Mouse (Mus musculus) layer of hippocampus, adult 9-10 months (tissue): ENCODE measurements around the gene Rbm28.

Source experiments
- DNase-seq: peaks from one replicate; pipeline ENCODE4 v3.0.0; 2022; ENCODE audit warnings: low spot score

Rbm28 gene

GRCm38 (mm10) chr6:29164314-29165244 is at the start of gene Rbm28:
Rbm28 (minus strand) TSS chr6:29165006.
- peak; percentile 76 for DNase-seq

GRCm38 (mm10) chr6:29214245-29214644 is 49.4 kb upstream of the Rbm28 start:
- DNase-seq: no peak

DNA sequence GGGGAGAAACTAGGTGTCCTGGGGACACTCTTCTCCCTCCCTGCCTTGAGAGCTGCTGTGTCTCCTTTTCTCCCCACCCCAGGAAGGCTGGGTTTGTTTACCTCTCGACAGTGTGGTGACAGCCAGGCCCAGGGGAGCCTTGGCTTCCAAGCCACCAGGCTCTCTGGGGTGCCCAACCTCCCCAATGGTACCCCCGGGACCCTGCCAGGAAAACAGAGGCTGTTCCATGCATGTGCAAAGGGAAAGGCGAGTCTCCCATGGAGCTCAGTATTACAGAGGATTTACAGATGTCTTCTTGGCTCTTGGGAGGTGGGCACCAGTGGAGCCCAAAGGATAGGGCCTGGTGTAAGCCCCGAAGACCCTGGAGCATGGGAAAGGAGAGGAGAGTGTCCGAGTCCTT is 48.6 kb upstream of the Rbm28 start:
- no peak for DNase-seq

- DNase-seq: no peak
Observed at GRCm38 (mm10) chr6:29211806-29212492, 47.1 kb upstream of the Rbm28 start.

DNA sequence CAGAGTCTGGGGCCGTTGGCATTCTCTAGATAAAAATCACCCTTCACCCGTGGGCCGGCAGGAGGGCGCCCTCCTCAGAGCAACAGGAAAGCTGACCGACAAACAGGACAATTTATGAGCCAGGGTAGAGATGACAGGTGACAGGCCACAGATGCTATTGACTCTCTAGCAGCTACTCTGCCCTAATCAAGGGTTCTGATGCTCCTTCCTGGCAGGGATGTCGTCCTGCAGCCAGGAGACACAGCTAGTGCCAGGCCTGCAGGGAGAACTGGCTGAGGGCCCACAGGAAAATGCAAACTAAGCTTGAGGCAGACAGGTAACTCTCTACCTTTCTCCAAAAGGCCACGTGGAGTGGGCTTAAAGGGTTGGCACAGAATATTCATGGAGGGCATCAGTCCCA is 46.3 kb upstream of the Rbm28 start:
- no peak for DNase-seq

GRCm38 (mm10) chr6:29210231-29210936 is 45.6 kb upstream of the Rbm28 start:
- DNase-seq: no peak

DNA sequence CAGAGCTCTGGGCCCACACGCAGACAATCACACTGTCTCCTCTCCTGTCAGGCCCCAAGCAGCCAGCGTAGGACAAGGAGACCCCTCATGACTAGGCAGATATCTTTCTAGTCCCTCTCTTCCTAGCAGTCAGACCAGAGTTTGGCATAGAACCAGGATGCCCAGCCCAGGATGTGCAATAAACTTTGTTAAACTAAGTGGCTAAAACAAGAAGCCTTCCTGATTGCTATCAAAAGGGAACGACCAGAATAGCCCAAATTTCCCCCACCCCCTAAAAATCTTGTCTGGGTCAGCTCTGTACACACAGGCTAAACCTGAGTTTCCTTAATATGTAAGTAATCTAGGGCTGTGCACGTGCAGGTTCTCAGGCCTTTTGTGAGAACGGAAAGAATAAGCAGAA is 43.4 kb upstream of the Rbm28 start:
- DNase-seq: no peak

GRCm38 (mm10) chr6:29207017-29207416 is 42.2 kb upstream of the Rbm28 start:
- no peak for DNase-seq

DNA sequence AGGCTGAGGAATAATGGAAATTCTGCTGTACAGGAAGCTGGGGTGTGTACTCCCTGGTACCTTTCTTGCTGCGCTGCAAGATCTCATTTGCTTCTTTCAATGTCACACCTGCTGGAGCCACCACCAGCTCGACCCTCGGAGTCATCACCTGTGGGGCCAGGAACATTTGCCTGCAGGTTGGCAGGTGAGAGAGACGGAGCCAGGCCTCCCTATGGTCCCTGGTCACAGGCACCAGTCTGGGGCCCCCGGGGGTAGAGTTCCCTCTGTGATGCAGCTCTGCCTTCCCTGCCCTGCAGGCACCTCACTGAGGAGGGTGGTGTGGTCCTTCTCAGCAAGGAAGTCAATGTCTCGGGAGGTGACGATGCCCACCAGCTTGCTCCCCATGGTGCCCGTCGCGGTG is 41.2 kb upstream of the Rbm28 start:
- DNase-seq: no peak

DNA sequence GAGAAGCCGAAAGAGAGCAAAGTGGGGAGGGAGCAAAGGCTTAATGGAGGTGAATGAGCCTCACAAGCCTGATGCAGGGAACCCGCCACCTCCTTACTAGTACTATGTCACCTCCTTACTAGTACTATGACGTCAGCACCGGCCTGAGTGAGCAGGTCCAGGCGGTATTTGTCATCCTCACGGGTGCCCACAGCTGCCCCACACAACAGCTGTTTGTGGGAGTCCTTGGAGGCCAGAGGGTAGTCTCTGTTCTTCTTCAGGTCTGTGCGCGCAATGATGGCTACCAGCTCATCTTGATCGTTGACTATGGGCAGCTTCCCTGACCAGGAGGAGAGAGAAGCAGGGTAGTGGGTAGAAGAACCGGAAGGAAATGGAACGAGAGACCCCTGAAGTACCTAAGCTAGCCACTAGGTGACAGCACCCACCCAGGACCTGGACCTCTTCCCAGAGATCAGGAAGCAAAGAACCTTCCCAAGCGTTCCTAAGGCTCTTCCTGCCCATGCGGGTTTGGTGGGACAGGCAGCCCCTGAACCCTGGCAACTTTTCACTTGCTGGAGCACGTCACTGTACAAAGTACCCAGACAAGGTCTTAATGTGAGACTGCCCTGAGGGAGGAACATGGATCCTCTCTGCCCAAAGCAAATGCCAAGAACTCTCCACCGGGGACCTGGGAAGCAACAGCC is 40.3 kb upstream of the Rbm28 start:
- no peak for DNase-seq

- DNase-seq: no peak
Observed at GRCm38 (mm10) chr6:29203861-29204585, 39.2 kb upstream of the Rbm28 start.

GRCm38 (mm10) chr6:29203096-29203495 is 38.3 kb upstream of the Rbm28 start:
- DNase-seq: no peak

- no peak for DNase-seq
Observed at GRCm38 (mm10) chr6:29201988-29202387, 37.2 kb upstream of the Rbm28 start.

DNA sequence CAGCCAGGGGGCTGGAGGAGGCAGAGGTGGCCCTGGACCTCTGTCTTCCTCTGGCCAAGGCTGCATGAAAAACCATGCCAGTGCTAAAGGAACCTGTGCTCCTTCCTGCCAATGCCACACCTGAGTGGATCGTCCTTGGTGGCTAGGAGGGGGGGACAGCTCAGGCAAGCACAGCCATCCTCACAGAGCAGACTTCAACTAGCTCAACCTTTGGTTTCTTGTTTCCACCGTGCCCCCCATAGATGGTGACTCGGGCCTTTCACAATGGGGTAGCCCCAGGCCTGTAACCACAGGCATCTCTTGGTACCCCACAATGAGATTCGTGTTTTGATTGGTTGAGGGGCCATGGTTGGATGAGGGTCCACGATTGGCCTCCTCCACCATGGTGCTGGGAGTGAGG is 36.5 kb upstream of the Rbm28 start:
- no peak for DNase-seq

GRCm38 (mm10) chr6:29200496-29200895 is 35.7 kb upstream of the Rbm28 start:
- DNase-seq: no peak

- DNase-seq: no peak
Observed at GRCm38 (mm10) chr6:29199223-29199855, 34.5 kb upstream of the Rbm28 start.

GRCm38 (mm10) chr6:29198309-29199222 is 33.8 kb upstream of the Rbm28 start:
- peak; percentile 85 for DNase-seq

DNA sequence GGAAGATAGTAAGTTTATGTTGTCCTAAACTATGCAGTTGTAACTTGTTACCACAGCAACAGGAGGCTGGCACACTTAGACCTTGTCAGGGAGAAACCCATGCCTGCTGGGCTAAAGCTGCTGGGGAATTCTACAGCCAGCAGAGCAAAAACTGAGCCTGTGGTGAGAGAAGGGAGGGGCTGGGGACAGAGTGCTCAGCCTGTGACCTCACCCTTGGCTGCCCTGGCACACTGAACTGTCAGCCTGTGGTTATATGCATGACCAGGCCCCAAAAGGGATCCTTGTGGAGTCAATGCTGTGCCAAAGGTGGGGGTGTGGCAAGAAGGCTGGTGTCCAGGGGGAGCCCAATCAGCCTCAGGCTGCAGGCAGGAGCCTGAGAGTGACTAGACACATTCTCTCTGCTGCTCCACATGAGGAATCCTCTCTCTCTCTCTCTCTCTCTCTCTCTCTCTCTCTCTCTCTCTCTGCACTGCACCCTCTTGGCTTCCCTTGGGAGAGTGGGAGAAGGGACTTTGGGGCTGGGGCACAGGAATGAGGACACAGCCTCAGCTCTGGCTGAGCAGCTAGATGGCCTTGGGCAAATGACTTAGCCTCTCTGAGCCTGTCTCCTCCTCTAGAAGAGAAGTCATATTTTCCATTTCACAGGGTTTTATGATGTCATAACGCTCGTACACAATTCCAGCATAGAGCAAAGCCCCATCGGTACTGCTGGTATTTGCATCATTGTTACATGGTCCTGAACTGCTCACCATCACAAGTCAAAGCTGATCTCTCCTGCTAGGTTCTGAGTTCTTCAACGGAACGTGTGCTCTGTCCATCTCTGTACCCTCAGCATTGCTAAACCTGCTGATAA is 31.3 kb upstream of the Rbm28 start:
- no peak for DNase-seq

DNA sequence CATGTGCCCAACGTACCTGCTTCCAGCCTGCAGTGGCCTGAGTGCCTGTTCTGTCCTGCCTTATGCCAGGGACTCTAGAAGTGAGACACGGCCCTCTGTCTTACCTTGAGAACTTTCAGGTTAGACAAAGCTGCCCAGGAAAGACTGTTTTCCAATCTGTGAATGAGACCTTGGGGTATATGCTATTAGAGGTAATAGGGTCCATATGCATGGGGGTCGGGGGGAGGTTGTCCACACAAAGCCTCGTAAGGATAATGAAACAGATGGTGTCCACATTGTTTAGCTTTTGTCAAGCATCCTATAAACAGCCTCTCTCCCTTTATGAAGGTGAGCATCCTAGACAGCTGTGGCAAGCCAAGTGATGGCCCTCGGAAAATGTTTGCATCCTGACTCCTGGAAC is 30.3 kb upstream of the Rbm28 start:
- no peak for DNase-seq
